Mouse (Mus musculus): Measurements from ENCODE around the gene Dapk3.

GRCm38 (mm10) chr10:81152609-81153008 is 30.2 kb upstream of the Dapk3 start:
- TF ChIP-seq EP300 (IDR thresholded peaks at IDR 0.05; ENCODE audit: insufficient read depth, low read depth, low read length) (no peak), CTCF (IDR thresholded peaks at IDR 0.05) (no peak), POLR2A (IDR thresholded peaks at IDR 0.05; ENCODE audit: insufficient read depth, low read depth, low read length) (no peak)

Data from heart, adult 2 months (tissue).